Comparison of ENCODE assay signal across 14 mouse cellular contexts in genomic region chr4:54965169-54965695, GRCm38 (mm10). TPM values are rescaled to one million over a fixed set of nuclear protein-coding genes. Genes with fewer than 3 reads are reported as not detected.
A peak's percentile ranks its signal among the peaks of the same experiment; 100 is the strongest.
DNase-seq lines count a peak whose midpoint lies in the region; ATAC-seq and TF ChIP-seq lines count a peak whose summit lies in the region.
"Had no signal": no experiment of that assay in that cellular context is flagged by ENCODE, and none has a peak within 500 bp of the region (broad histone marks: within the 10 kb centered on the region; RNA-seq: fewer than 3 reads in every experiment).

No protein-coding gene starts in this region.

- peak overlapping the region; percentile 74 for H3K27ac ChIP-seq in heart, embryonic 13.5 days (replicated peaks)
- H3K27ac ChIP-seq in limb, embryonic 12.5 days, result peak overlapping the region; percentile 41; the same call in 1 of the 2 replicates
- no peak overlapping the region for H3K27ac ChIP-seq in limb, embryonic 10.5 days
- peak overlapping the region; percentile 35; the same call in 1 of the 2 replicates for H3K27ac ChIP-seq in lung, postnatal 0 days (ENCODE audit: low read length)
- H3K27ac ChIP-seq: liver, embryonic 13.5 days had no signal

- 44% methylated on average over 9 of the region's 9 CpGs for WGBS in heart, embryonic 13.5 days
- WGBS in limb, embryonic 12.5 days, result 73% methylated on average over 9 of the region's 9 CpGs
- 81% methylated on average over 9 of the region's 9 CpGs for WGBS in limb, embryonic 10.5 days
- WGBS in lung, postnatal 0 days, result 62% methylated on average over 9 of the region's 9 CpGs

- no peak for TF ChIP-seq EP300 in lung, postnatal 0 days (IDR thresholded peaks at IDR 0.05)

- H3K4me2 ChIP-seq in heart, embryonic 13.5 days, result peak overlapping the region; percentile 61
- no peak overlapping the region for H3K4me2 ChIP-seq in limb, embryonic 12.5 days
- no peak overlapping the region for H3K4me2 ChIP-seq in lung, postnatal 0 days (replicated peaks; ENCODE audit: low read depth, low read length)
- H3K4me2 ChIP-seq: liver, embryonic 13.5 days had no signal

- peaks cover 10% of the 10 kb centered on the region; the same call in 1 of the 2 replicates for H3K36me3 ChIP-seq in heart, embryonic 13.5 days
- peaks cover 46% of the 10 kb centered on the region for H3K36me3 ChIP-seq in limb, embryonic 12.5 days
- H3K36me3 ChIP-seq in limb, embryonic 10.5 days, result peaks cover 71% of the 10 kb centered on the region
- no peaks in the 10 kb centered on the region for H3K36me3 ChIP-seq in lung, postnatal 0 days (ENCODE audit: insufficient read depth, low read length)
- H3K36me3 ChIP-seq: embryonic facial prominence, embryonic 15.5 days; liver, embryonic 13.5 days had no signal

- no peaks in the 10 kb centered on the region for H3K27me3 ChIP-seq in heart, embryonic 13.5 days (replicated peaks)
- H3K27me3 ChIP-seq in limb, embryonic 12.5 days, result no peaks in the 10 kb centered on the region
- no peaks in the 10 kb centered on the region for H3K27me3 ChIP-seq in limb, embryonic 10.5 days (ENCODE audit: low read depth, poor library complexity, severe bottlenecking)
- no peaks in the 10 kb centered on the region for H3K27me3 ChIP-seq in lung, postnatal 0 days (replicated peaks; ENCODE audit: insufficient read depth, low read length)
- H3K27me3 ChIP-seq: CH12.LX; embryonic facial prominence, embryonic 15.5 days; liver, embryonic 13.5 days had no signal

- no peak overlapping the region for H3K9ac ChIP-seq in heart, embryonic 13.5 days
- no peak overlapping the region for H3K9ac ChIP-seq in limb, embryonic 12.5 days (replicated peaks)
- H3K9ac ChIP-seq in lung, postnatal 0 days (replicated peaks; ENCODE audit: low read depth), result no peak overlapping the region
- H3K9ac ChIP-seq: embryonic facial prominence, embryonic 15.5 days; forebrain, postnatal 0 days; liver, embryonic 13.5 days had no signal

- no peak overlapping the region for H3K4me3 ChIP-seq in heart, embryonic 13.5 days
- H3K4me3 ChIP-seq in limb, embryonic 12.5 days (replicated peaks), result no peak overlapping the region
- H3K4me3 ChIP-seq in limb, embryonic 10.5 days, result no peak overlapping the region
- no peak overlapping the region for H3K4me3 ChIP-seq in lung, postnatal 0 days (ENCODE audit: low read depth, low read length)
- H3K4me3 ChIP-seq: liver, embryonic 13.5 days; myocyte had no signal

- no peak for ATAC-seq in heart, embryonic 13.5 days (ENCODE audit: extremely low read depth, insufficient number of reproducible peaks, low FRiP score, low TSS enrichment)
- no peak for ATAC-seq in limb, embryonic 12.5 days (ENCODE audit: insufficient number of reproducible peaks, insufficient read depth, low FRiP score, low TSS enrichment, low read depth)
- ATAC-seq in lung, postnatal 0 days, result peak; percentile 58
- no peak for ATAC-seq in megakaryocyte, adult 5-6 weeks (ENCODE audit: poor library complexity, severe bottlenecking)
- ATAC-seq in granulocyte monocyte progenitor cell, adult 5-6 weeks (replicated peaks; ENCODE audit: poor library complexity, severe bottlenecking), result no peak

- no peak for DNase-seq in heart, adult 8-10 months (ENCODE audit: low spot score)
- no peak for DNase-seq in limb, embryonic 10.5 days (ENCODE audit: low spot score)
- peak; percentile 65 for DNase-seq in lung, postnatal 0 days (ENCODE audit: low spot score)
- DNase-seq: forebrain, postnatal 0 days; gastrocnemius, postnatal 25 days; kidney, adult 9 months; liver, embryonic 13.5 days had no signal

- H3K4me1 ChIP-seq in heart, embryonic 13.5 days, result peaks cover 50% of the 10 kb centered on the region
- peaks cover 29% of the 10 kb centered on the region for H3K4me1 ChIP-seq in limb, embryonic 12.5 days (replicated peaks)
- peaks cover 18% of the 10 kb centered on the region for H3K4me1 ChIP-seq in limb, embryonic 10.5 days
- H3K4me1 ChIP-seq in lung, postnatal 0 days (ENCODE audit: insufficient read depth, low read depth, low read length), result peaks cover 12% of the 10 kb centered on the region; the same call in 1 of the 2 replicates
- H3K4me1 ChIP-seq: liver, embryonic 13.5 days had no signal

- TF ChIP-seq CTCF in lung, postnatal 0 days (IDR thresholded peaks at IDR 0.05), result no peak

- no peaks in the 10 kb centered on the region for H3K9me3 ChIP-seq in heart, embryonic 13.5 days
- no peaks in the 10 kb centered on the region for H3K9me3 ChIP-seq in limb, embryonic 12.5 days
- H3K9me3 ChIP-seq in limb, embryonic 10.5 days (replicated peaks), result no peaks in the 10 kb centered on the region
- no peaks in the 10 kb centered on the region for H3K9me3 ChIP-seq in lung, postnatal 0 days (ENCODE audit: low read length)
- H3K9me3 ChIP-seq: embryonic facial prominence, embryonic 15.5 days; liver, embryonic 13.5 days had no signal

RNA-seq across cellular contexts. Expression of gene Zfp462, which starts 20.4 kb away (rescaled TPM):
- polyA plus RNA-seq in heart, embryonic 13.5 days (2015; fragmentation: Nextera tagmentation; extraction: Ambion mirVana), result 3.1 TPM in 2 replicates
- total RNA-seq in heart, adult 8-10 months (2022), result 1 to 10 TPM; 4.4 to 7.8 (median 6.4) TPM
- 7.0 and 8.4 TPM in 2 replicates for polyA plus RNA-seq in limb, embryonic 12.5 days (2016; fragmentation: Nextera tagmentation; extraction: Ambion mirVana)
- polyA plus RNA-seq in limb, embryonic 10.5 days (2016; fragmentation: Nextera tagmentation; extraction: Ambion mirVana), result 9.8 and 10.3 TPM in 2 replicates
- 1.5 and 1.8 TPM in 2 replicates for polyA plus RNA-seq in lung, postnatal 0 days (2015; fragmentation: Nextera tagmentation; extraction: Ambion mirVana)
- 0.04 TPM in 1 of 2 replicates, not detected in the other for total RNA-seq in megakaryocyte, adult 5-6 weeks (2015)
- total RNA-seq in megakaryocyte, adult 5-6 weeks (2017), result not detected in 2 replicates
- total RNA-seq in granulocyte monocyte progenitor cell, adult 5-6 weeks (2014; fragmentation: Nextera tagmentation), result 0.06 TPM in 1 of 2 replicates, not detected in the other
- 0.05 and 0.22 TPM in 2 replicates for total RNA-seq in granulocyte monocyte progenitor cell, adult 5-6 weeks (2017)
- total RNA-seq: CH12.LX had no signal
